Mouse (Mus musculus) small intestine, adult 2 months (tissue): Measurements from ENCODE around the gene Vim.

Experiments used
- CTCF ChIP-seq: fragments of 200-500 bp; IDR thresholded peaks from 2 replicates; pipeline ENCODE4 v1.5.1; 2012; ENCODE audit warnings: low read depth, mild to moderate bottlenecking, control low read depth, inconsistent platforms, low read length, moderate library complexity, mixed read lengths; ENCODE audit not compliant: insufficient replicate concordance, insufficient read length; ENCODE audit errors: extremely low read depth
- POLR2A ChIP-seq: fragments of 200-500 bp; IDR thresholded peaks from 2 replicates; pipeline ENCODE4 v1.6.1; 2012; ENCODE audit warnings: low read depth, mild to moderate bottlenecking, control low read depth, inconsistent platforms, low read length, moderate library complexity

GRCm38 (mm10) chr2:13630136-13630832 is 56.6 kb downstream of the Vim start:
- no peak for TF ChIP-seq POLR2A
- no peak for TF ChIP-seq CTCF
